Mouse (Mus musculus): Measurements from ENCODE around the gene Txlna. TPM values are rescaled to one million over a fixed set of nuclear protein-coding genes. Genes with fewer than 3 reads are reported as not detected.
A peak's percentile ranks its signal among the peaks of the same experiment; 100 is the strongest.

The Txlna gene
- polyA plus RNA-seq, 2 experiments, result 80.3 to 108 TPM

GRCm38 (mm10) chr4:129610026-129610425 lies 30.8 kb downstream of the Txlna start:
- no peak overlapping the region for H3K9ac ChIP-seq (ENCODE audit: low read depth, low read length, severe bottlenecking)
- H3K4me3 ChIP-seq (replicated peaks; ENCODE audit: low read length), result no peak overlapping the region
- no peaks in the 10 kb centered on the region for H3K4me1 ChIP-seq (ENCODE audit: control insufficient read depth, insufficient read depth, low read length)
- no peaks in the 10 kb centered on the region for H3K27me3 ChIP-seq (ENCODE audit: control insufficient read depth, insufficient read depth, low read length)
- 70% methylated on average over 4 of the region's 4 CpGs for WGBS
- no peak for TF ChIP-seq POLR2A (IDR thresholded peaks at IDR 0.05; ENCODE audit: borderline replicate concordance, extremely low read depth, insufficient read depth, insufficient read length)
- no peak for ATAC-seq (ENCODE audit: low FRiP score, low read depth)
- DNase-seq (ENCODE audit: low spot score), result no peak
- no peaks in the 10 kb centered on the region for H3K9me3 ChIP-seq (ENCODE audit: control insufficient read depth, low read length)
- H3K27ac ChIP-seq (replicated peaks; ENCODE audit: low read depth, low read length), result no peak overlapping the region
- H3K4me2 ChIP-seq (replicated peaks; ENCODE audit: low read depth, low read length, severe bottlenecking), result no peak overlapping the region
- peaks cover 33% of the 10 kb centered on the region for H3K36me3 ChIP-seq (ENCODE audit: control insufficient read depth, insufficient read depth, low read length)

DNA sequence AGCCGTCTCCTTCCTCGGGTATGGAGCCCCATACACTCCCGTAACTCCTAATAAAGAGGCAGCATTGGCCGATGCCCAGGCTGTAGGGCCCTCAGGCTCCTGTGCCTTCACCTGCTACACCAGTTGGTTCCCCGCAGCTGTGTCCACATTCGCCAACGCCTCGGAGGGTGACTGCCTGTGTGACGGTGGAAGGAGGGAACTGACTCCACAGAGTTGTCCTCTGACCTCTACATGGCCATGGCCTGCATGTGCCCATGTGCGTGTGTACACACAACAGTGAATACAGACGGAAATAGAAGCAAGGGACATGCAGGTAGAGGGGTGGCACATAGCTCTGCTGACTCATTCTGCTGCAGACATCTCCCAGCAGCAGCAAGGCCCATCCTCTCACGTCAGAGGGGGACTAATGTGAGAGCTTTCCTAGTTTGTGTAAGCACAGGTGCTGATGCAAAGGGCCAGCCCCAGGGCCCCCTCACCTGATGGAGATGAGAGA lies 31.7 kb downstream of the Txlna start:
- Histone ChIP-seq H3K27me3 (ENCODE audit: control insufficient read depth, insufficient read depth, low read length) (no peaks in the 10 kb centered on the region), H3K4me2 (replicated peaks; ENCODE audit: low read depth, low read length, severe bottlenecking) (no peak overlapping the region), H3K4me3 (replicated peaks; ENCODE audit: low read length) (no peak overlapping the region), H3K9me3 (ENCODE audit: control insufficient read depth, low read length) (no peaks in the 10 kb centered on the region), H3K9ac (ENCODE audit: low read depth, low read length, severe bottlenecking) (no peak overlapping the region), H3K27ac (replicated peaks; ENCODE audit: low read depth, low read length) (no peak overlapping the region), H3K36me3 (ENCODE audit: control insufficient read depth, insufficient read depth, low read length) (peaks cover 39% of the 10 kb centered on the region), H3K4me1 (ENCODE audit: control insufficient read depth, insufficient read depth, low read length) (no peaks in the 10 kb centered on the region)
- 81% methylated on average over 12 of the region's 12 CpGs for WGBS
- ATAC-seq (ENCODE audit: low FRiP score, low read depth), result no peak
- DNase-seq (ENCODE audit: low spot score), result no peak
- TF ChIP-seq POLR2A (IDR thresholded peaks at IDR 0.05; ENCODE audit: borderline replicate concordance, extremely low read depth, insufficient read depth, insufficient read length), result no peak

- Histone ChIP-seq H3K9me3 (ENCODE audit: control insufficient read depth, low read length) (no peaks in the 10 kb centered on the region), H3K4me3 (replicated peaks; ENCODE audit: low read length) (no peak overlapping the region), H3K36me3 (ENCODE audit: control insufficient read depth, insufficient read depth, low read length) (peaks cover 46% of the 10 kb centered on the region), H3K9ac (ENCODE audit: low read depth, low read length, severe bottlenecking) (no peak overlapping the region), H3K27ac (replicated peaks; ENCODE audit: low read depth, low read length) (0 out of 2 replicates have a peak overlapping the region, but pooled peaks have one; percentile 19), H3K4me1 (ENCODE audit: control insufficient read depth, insufficient read depth, low read length) (no peaks in the 10 kb centered on the region), H3K4me2 (replicated peaks; ENCODE audit: low read depth, low read length, severe bottlenecking) (no peak overlapping the region), H3K27me3 (ENCODE audit: control insufficient read depth, insufficient read depth, low read length) (no peaks in the 10 kb centered on the region)
- ATAC-seq (ENCODE audit: low FRiP score, low read depth) (peak; percentile 77), DNase-seq (ENCODE audit: low spot score) (peak; percentile 79)
- 31% methylated on average over 7 of the region's 7 CpGs for WGBS
- peak; percentile 51; the same call in 1 of the 2 replicates for TF ChIP-seq POLR2A (IDR thresholded peaks at IDR 0.05; ENCODE audit: borderline replicate concordance, extremely low read depth, insufficient read depth, insufficient read length)
Measured at GRCm38 (mm10) chr4:129608426-129609025, 32.3 kb downstream of the Txlna start.

DNA sequence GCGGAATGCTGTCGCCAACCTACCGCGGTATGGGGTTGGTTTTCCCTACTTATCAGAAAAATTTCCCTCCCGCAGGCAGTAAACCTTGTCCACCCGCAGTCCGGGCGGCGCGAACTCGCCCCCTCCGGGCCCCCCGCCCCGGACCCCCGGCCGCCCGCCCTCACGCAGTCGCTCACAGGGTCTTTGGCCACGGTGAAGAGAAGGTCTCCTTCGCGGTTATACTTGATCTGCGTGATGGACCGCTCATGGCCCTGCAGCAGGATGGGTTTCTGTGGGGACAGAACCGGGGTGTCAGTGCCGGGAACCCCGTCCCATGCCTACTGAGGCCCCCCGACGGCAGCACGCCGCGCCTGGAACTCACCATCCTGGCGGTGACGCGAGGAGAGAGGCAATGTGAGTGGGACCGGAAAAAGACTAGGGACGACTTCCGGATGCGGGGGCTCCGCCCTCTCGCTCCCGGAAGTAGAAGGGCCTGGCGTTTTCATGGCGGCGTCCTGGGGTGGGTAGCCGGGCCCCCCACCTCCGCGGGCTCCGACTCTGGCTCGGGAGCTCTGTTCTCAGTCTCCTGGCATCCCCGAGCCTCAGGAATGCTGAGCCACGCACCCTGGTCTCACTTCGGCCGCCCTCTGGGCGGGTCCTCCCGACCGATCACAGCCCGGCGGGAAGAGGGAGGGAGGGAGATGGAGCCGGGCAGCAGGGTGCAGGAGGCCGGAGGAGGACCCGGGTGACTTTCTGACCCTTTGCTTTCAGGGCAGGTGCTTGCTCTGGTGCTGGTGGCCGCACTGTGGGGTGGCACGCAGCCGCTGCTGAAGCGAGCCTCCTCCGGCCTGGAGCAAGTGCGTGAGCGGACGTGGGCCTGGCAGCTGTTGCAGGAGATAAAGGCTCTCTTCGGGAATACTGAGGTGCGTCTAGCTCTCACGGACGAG lies 40.4 kb downstream of the Txlna start, which contains the start of the genes Eif3i and Tmem234:
TSS of gene Eif3i (minus strand) at position 416 of the 926 bp plus-strand sequence.
TSS of gene Tmem234 (plus strand) at position 436 of the 926 bp plus-strand sequence.
- peaks cover 18% of the 10 kb centered on the region for H3K4me1 ChIP-seq (ENCODE audit: control insufficient read depth, insufficient read depth, low read length)
- peak; percentile 89 for ATAC-seq (ENCODE audit: low FRiP score, low read depth)
- H3K27ac ChIP-seq (replicated peaks; ENCODE audit: low read depth, low read length), result peak within 1 kb of the TSS; percentile 63; the same call in 1 of the 2 replicates
- no peaks in the 10 kb centered on the region for H3K9me3 ChIP-seq (ENCODE audit: control insufficient read depth, low read length)
- peak within 1 kb of the TSS; percentile 81 for H3K4me2 ChIP-seq (replicated peaks; ENCODE audit: low read depth, low read length, severe bottlenecking)
- peak; percentile 88 for DNase-seq (ENCODE audit: low spot score)
- H3K4me3 ChIP-seq (replicated peaks; ENCODE audit: low read length), result peak within 1 kb of the TSS; percentile 99
- under 1% methylated on average over 65 of the region's 74 CpGs for WGBS
- peaks cover 54% of the 10 kb centered on the region for H3K36me3 ChIP-seq (ENCODE audit: control insufficient read depth, insufficient read depth, low read length)
- H3K9ac ChIP-seq (ENCODE audit: low read depth, low read length, severe bottlenecking), result peak within 1 kb of the TSS; percentile 81
- no peaks in the 10 kb centered on the region for H3K27me3 ChIP-seq (ENCODE audit: control insufficient read depth, insufficient read depth, low read length)
- peak; percentile 44; the same call in 1 of the 2 replicates for TF ChIP-seq POLR2A (IDR thresholded peaks at IDR 0.05; ENCODE audit: borderline replicate concordance, extremely low read depth, insufficient read depth, insufficient read length)

DNA sequence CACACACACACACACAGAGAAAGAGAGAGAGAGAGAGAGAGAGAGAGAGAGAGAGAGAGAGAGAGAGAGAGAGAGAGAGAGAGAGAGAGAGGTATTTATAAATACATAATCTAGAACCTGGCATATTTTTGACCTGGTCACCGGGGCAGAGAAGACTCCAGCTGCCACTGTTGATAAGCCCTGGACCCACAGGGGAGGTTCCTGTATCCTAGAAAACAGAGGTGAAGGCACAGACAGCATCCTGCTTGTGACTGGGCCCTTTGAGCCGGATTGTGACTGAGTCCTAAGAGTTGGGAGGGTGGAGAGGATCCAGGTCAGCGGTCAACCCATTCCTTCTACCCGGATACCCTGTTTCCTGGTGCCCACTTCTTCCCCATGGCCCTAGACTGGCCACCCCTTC lies 52.0 kb downstream of the Txlna start:
- peaks cover 4% of the 10 kb centered on the region; the same call in 1 of the 2 replicates for H3K4me1 ChIP-seq (ENCODE audit: control insufficient read depth, insufficient read depth, low read length)
- H3K27me3 ChIP-seq (ENCODE audit: control insufficient read depth, insufficient read depth, low read length), result no peaks in the 10 kb centered on the region
- 71% methylated on average over 4 of the region's 4 CpGs for WGBS
- no peak overlapping the region for H3K27ac ChIP-seq (replicated peaks; ENCODE audit: low read depth, low read length)
- H3K36me3 ChIP-seq (ENCODE audit: control insufficient read depth, insufficient read depth, low read length), result peaks cover 36% of the 10 kb centered on the region
- DNase-seq (ENCODE audit: low spot score) (no peak), ATAC-seq (ENCODE audit: low FRiP score, low read depth) (no peak)
- H3K4me3 ChIP-seq (replicated peaks; ENCODE audit: low read length), result no peak overlapping the region
- no peak overlapping the region for H3K9ac ChIP-seq (ENCODE audit: low read depth, low read length, severe bottlenecking)
- H3K4me2 ChIP-seq (replicated peaks; ENCODE audit: low read depth, low read length, severe bottlenecking), result no peak overlapping the region
- no peaks in the 10 kb centered on the region for H3K9me3 ChIP-seq (ENCODE audit: control insufficient read depth, low read length)
- no peak for TF ChIP-seq POLR2A (IDR thresholded peaks at IDR 0.05; ENCODE audit: borderline replicate concordance, extremely low read depth, insufficient read depth, insufficient read length)
